Mouse (Mus musculus) liver, postnatal 0 days (tissue): Measurements from ENCODE around the gene 4931429L15Rik. TPM values are rescaled to one million over a fixed set of nuclear protein-coding genes. Genes with fewer than 3 reads are reported as not detected.
A peak's percentile ranks its signal among the peaks of the same experiment; 100 is the strongest.

Experiments used
- ATAC-seq: fragments of 200-750 bp; cut with Nextera tagmentation; 2 replicates; pipeline ENCODE4 v1.8.0; 2017; ENCODE audit warnings: mild to moderate bottlenecking, moderate library complexity
- DNase-seq: peaks from one replicate; pipeline ENCODE4 v3.0.0-alpha.2; 2016
- H3K27ac ChIP-seq: fragments of 300-500 bp; sonication (generic); 2 replicates; pipeline ENCODE4 v1.5.1; 2014; ENCODE audit warnings: antibody characterized with exemption, moderate library complexity, mild to moderate bottlenecking, low read depth
- H3K27me3 ChIP-seq: fragments of 300-500 bp; sonication (generic); 2 replicates; pipeline ENCODE4 v1.6.1; 2014; ENCODE audit warnings: low read length, control low read depth, mixed read lengths; ENCODE audit not compliant: insufficient read depth
- H3K36me3 ChIP-seq: fragments of 300-500 bp; sonication (generic); replicated peaks from 2 replicates; pipeline ENCODE4 v1.6.1; 2014; ENCODE audit warnings: mild to moderate bottlenecking, control low read depth, low read length, moderate library complexity, mixed read lengths; ENCODE audit not compliant: insufficient read depth
- H3K4me1 ChIP-seq: fragments of 300-500 bp; sonication (generic); 2 replicates; pipeline ENCODE4 v1.6.1; 2014; ENCODE audit warnings: antibody characterized with exemption, mild to moderate bottlenecking, control low read depth; ENCODE audit not compliant: insufficient read depth
- H3K4me2 ChIP-seq: fragments of 300-500 bp; sonication (generic); 2 replicates; pipeline ENCODE4 v1.6.1; 2014; ENCODE audit warnings: low read depth, mild to moderate bottlenecking, low read length, moderate library complexity, mixed read lengths
- H3K4me3 ChIP-seq: fragments of 300-500 bp; sonication (generic); 2 replicates; pipeline ENCODE4 v1.5.1; 2014; ENCODE audit warnings: low read depth, low read length
- H3K9ac ChIP-seq: fragments of 300-500 bp; sonication (generic); replicated peaks from 2 replicates; pipeline ENCODE4 v1.6.1; 2014; ENCODE audit warnings: mild to moderate bottlenecking, moderate library complexity
- H3K9me3 ChIP-seq: fragments of 300-500 bp; sonication (generic); 2 replicates; pipeline ENCODE4 v1.6.1; 2016; ENCODE audit warnings: mild to moderate bottlenecking, control low read depth, low read length, mixed read lengths
- CTCF ChIP-seq: sonication (generic); IDR thresholded peaks from 2 replicates; pipeline ENCODE4 v1.5.1; 2016; ENCODE audit warnings: antibody characterized with exemption, low read depth
- EP300 ChIP-seq: IDR thresholded peaks from 2 replicates; pipeline ENCODE4 v1.6.1; 2016; ENCODE audit warnings: antibody characterized with exemption, low read depth, mild to moderate bottlenecking
- WGBS: fragments of 180-500 bp; shearing (Covaris S2); extraction: QIAGEN DNeasy Blood & Tissue Kit; methylation state at CpG from one replicate; pipeline ENCODE4 v1.1.7; 2014; ENCODE audit not compliant: insufficient replicate concordance; 5-methylcytosine and 5-hydroxymethylcytosine counted together
- polyA plus RNA-seq: library from polyadenylated mRNA; unstranded; fragments of >200 nt; fragmentation: Nextera tagmentation; extraction: Ambion mirVana; gene quantifications from 2 replicates; pipeline ENCODE4 v1.2.1, GENCODE M21; 2015

The 4931429L15Rik gene
- polyA plus RNA-seq, 1 experiment from 2014 or later = not detected

DNA sequence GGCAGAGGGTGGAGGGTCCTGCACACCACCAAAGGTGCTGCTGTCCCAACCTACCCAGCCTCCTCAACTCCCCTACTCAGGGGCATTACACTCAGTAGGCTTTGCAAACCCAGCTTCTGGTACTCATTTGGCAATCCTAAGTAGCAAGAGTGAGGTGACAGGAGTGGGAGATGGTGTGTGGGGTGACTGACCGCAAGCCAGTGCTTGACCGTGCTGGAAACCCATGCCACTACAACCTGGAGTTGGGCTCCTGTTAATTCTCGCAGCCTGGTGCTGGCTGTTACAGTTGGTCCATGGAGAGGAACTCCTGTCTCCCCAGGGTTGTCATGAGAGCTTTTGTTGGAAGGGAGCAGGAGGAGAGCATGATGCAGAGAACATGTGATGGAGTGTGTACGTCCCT is 49.0 kb downstream of the 4931429L15Rik start:
- ATAC-seq (no peak), DNase-seq (no peak)
- peak overlapping the region; percentile 65 for H3K4me2 ChIP-seq
- 90% methylated on average over 4 of the region's 4 CpGs for WGBS
- peak overlapping the region; percentile 44; the same call in 1 of the 2 replicates for H3K27ac ChIP-seq
- TF ChIP-seq EP300 (no peak), CTCF (no peak)
- no peaks in the 10 kb centered on the region for H3K9me3 ChIP-seq
- peak overlapping the region; percentile 63; the same call in 1 of the 2 replicates for H3K9ac ChIP-seq
- peaks cover 15% of the 10 kb centered on the region for H3K4me1 ChIP-seq
- H3K4me3 ChIP-seq = peak overlapping the region; percentile 38
- H3K27me3 ChIP-seq = no peaks in the 10 kb centered on the region
- H3K36me3 ChIP-seq = peaks cover 12% of the 10 kb centered on the region

DNA sequence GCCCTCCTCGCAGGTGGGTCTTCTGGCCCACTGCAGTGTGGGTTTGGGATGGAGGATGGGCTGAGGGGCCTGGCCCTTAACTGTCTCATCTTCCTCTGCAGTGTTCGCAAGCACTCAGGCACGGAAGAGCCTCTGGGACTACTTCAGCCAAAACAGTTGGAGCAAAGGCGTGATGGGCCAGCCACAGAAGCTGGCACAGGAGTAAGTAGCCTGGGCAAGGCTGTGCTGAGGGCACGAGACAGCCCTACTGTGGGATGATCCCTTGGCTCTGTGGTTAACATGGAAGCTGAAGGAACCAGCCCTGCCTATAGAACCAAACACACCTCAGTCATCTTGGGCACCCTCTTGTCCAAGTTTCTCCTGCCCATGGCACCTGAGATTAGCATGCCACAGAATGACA is 50.7 kb downstream of the 4931429L15Rik start:
- TF ChIP-seq EP300 (no peak), CTCF (no peak)
- no peaks in the 10 kb centered on the region; the same call in 1 of the 2 replicates for H3K36me3 ChIP-seq
- peak overlapping the region; percentile 63 for H3K9ac ChIP-seq
- peaks cover 9% of the 10 kb centered on the region; the same call in 1 of the 2 replicates for H3K4me1 ChIP-seq
- ATAC-seq = no peak
- H3K27me3 ChIP-seq = no peaks in the 10 kb centered on the region
- WGBS = 87% methylated on average over 5 of the region's 5 CpGs
- peak overlapping the region; percentile 38 for H3K4me3 ChIP-seq
- peak overlapping the region; percentile 79 for H3K27ac ChIP-seq
- DNase-seq = no peak
- peak overlapping the region; percentile 65 for H3K4me2 ChIP-seq
- H3K9me3 ChIP-seq = no peaks in the 10 kb centered on the region

DNA sequence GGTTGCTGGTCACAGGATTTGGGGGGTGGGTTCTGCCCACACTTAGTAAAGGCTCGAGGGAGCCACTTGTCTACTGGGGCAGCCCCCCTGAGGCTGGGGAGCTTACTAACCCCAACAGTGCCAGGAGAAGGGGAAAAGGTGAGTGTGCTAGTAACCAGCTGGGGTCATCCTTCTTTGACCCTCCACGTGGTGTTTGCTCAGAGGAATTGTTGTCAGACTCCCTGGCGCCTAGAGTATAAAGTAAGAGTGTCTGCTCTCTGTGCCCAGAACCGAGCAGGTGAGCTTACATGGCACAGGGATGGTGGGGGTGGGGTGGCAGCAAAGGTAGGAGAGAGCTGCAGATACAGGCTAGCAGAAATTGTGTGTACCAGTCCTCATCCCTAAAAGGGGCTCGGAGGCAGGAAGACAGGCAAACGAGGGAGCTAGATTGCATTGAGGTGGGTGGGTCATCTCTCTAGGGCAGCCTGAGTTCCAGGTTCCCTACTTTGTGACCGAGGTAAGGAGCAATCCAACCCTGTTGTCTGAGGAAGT is 51.4 kb downstream of the 4931429L15Rik start, which contains the start of gene Apoa5:
Apoa5 (plus strand) TSS at position 291 of the 531 bp plus-strand sequence.
- peak; percentile 66 for DNase-seq
- Histone ChIP-seq H3K4me3 (peak within 1 kb of the TSS; percentile 38), H3K4me2 (peak within 1 kb of the TSS; percentile 65), H3K27me3 (no peaks in the 10 kb centered on the region), H3K9me3 (no peaks in the 10 kb centered on the region), H3K9ac (peak within 1 kb of the TSS; percentile 63), H3K4me1 (peaks cover 9% of the 10 kb centered on the region; the same call in 1 of the 2 replicates), H3K27ac (peak within 1 kb of the TSS; percentile 88), H3K36me3 (no peaks in the 10 kb centered on the region; the same call in 1 of the 2 replicates)
- peak; percentile 75; the same call in 1 of the 2 replicates for TF ChIP-seq EP300
- no peak for TF ChIP-seq CTCF
- peak; percentile 52 for ATAC-seq
- WGBS = 39% methylated on average over 7 of the region's 7 CpGs

DNA sequence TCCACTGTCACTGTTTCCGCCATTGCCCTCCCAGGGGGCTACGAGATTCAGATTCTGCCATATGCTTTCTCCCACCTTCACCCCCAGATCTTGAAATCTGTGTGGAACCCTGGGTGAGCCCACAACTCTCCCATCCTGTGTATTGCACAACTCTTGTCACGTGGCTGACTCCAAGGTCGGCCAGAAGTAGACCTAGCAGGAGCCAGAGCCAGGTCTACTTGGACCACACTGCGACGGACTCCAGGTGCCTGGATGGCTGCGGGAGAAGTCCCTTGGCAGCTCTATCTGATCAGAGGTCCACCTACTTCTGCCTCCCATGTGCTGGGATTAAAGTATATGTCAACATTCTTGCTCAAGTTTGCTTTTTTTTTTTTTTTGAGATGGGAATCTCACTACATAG is 58.7 kb downstream of the 4931429L15Rik start:
- WGBS = 70% methylated on average over 7 of the region's 7 CpGs
- no peak for ATAC-seq
- H3K36me3 ChIP-seq = no peaks in the 10 kb centered on the region
- H3K4me2 ChIP-seq = no peak overlapping the region
- TF ChIP-seq EP300 (no peak), CTCF (no peak)
- no peak overlapping the region for H3K4me3 ChIP-seq
- no peak for DNase-seq
- H3K27me3 ChIP-seq = no peaks in the 10 kb centered on the region
- H3K27ac ChIP-seq = no peak overlapping the region; the same call in 1 of the 2 replicates
- H3K9me3 ChIP-seq = no peaks in the 10 kb centered on the region
- no peak overlapping the region for H3K9ac ChIP-seq
- H3K4me1 ChIP-seq = peaks cover 23% of the 10 kb centered on the region

- 0 out of 2 replicates have a peak overlapping the region, but pooled peaks have one; percentile 34 for H3K27ac ChIP-seq
- H3K4me2 ChIP-seq = no peak overlapping the region
- DNase-seq (no peak), ATAC-seq (no peak)
- H3K36me3 ChIP-seq = no peaks in the 10 kb centered on the region
- no peak overlapping the region for H3K9ac ChIP-seq
- WGBS = 75% methylated on average over 6 of the region's 6 CpGs
- H3K4me1 ChIP-seq = peaks cover 23% of the 10 kb centered on the region
- H3K9me3 ChIP-seq = no peaks in the 10 kb centered on the region
- H3K4me3 ChIP-seq = no peak overlapping the region
- TF ChIP-seq CTCF (no peak), EP300 (no peak)
- H3K27me3 ChIP-seq = no peaks in the 10 kb centered on the region
Observed at GRCm38 (mm10) chr9:46259111-46259510, 60.7 kb downstream of the 4931429L15Rik start.

- 56% methylated on average over 3 of the region's 3 CpGs for WGBS
- peaks cover 23% of the 10 kb centered on the region for H3K4me1 ChIP-seq
- H3K4me3 ChIP-seq = no peak overlapping the region
- peak; percentile 9; the same call in 1 of the 2 replicates for ATAC-seq
- H3K9me3 ChIP-seq = no peaks in the 10 kb centered on the region
- no peak overlapping the region for H3K4me2 ChIP-seq
- TF ChIP-seq CTCF = no peak
- TF ChIP-seq EP300 = peak; percentile 59; the same call in 1 of the 2 replicates
- no peaks in the 10 kb centered on the region for H3K27me3 ChIP-seq
- H3K36me3 ChIP-seq = no peaks in the 10 kb centered on the region
- H3K9ac ChIP-seq = no peak overlapping the region
- peak; percentile 54 for DNase-seq
- H3K27ac ChIP-seq = peak overlapping the region; percentile 92
Observed at GRCm38 (mm10) chr9:46257546-46257945, 62.2 kb downstream of the 4931429L15Rik start.
